Mouse (Mus musculus): ENCODE results near the gene Tmem255b.

Gene Tmem255b

DNA sequence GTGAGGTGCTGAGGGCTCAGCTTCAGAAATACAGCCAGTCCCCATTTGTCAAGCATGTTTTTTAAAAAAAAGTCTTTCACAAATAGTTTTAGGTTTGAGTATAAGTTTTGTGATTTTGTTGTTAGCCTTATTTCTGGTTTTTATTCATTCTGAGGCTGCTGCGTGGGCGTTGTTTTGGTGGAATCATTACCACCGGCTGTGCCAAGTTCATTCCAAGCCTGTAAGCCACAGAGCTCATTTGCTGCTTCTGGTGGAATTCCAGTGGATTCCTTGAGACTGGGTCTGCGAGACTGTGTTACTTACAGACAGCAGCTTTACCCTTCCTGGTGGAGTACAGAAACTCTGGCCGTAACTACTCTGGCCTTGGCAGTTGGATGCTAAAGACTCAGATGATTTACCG is 11.5 kb downstream of the Tmem255b start:
- DNase-seq (ENCODE audit: low spot score in 2 of 2), result no peak

DNA sequence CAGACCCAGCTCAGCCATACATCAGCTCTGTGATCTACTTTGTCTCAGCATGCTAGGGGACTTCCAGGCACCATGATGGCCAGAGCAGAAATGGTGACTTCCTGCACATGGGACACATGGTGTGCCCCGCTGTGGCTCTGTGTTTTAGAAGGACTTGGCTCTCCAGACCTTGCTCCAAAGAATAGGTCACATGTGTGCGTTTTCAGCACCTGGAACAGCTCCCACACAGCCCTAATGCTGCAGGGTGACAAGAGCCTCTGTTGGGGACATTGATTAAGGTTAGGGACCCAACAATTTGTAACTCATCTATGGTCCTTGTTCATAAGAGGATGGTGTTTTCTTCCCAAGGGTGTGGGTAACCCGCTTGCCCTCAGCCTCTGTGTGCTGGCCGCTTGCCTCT is 13.2 kb downstream of the Tmem255b start:
- no peak for DNase-seq (ENCODE audit: low spot score in 2 of 2)

DNA sequence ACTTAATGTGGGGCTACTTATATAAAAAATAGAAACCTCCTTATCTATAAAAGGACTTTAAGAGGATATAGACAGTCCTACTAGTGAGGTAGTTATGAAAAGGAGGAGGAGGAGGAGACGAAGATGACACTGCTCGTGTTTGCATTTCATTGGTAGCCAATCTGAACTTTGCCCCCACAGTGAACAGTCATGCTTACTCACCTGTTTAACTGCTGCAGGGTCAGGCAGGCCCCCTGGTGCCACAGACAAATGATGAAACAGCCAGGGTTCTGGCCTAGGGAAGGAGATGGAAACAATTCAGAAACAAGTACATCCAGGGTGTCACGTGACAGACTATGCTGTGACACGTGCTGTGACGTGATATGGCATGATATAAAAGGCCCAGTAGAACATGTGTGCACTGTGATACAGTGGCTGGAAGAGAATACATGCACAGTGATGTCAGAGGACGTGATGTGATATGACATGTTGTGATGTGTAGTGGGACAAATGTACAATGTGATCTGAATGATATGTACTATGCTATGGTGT is 16.8 kb downstream of the Tmem255b start:
- DNase-seq (ENCODE audit: low spot score in 2 of 2), result no peak

GRCm38 (mm10) chr8:13454341-13455113 is 19.5 kb downstream of the Tmem255b start:
- DNase-seq (ENCODE audit: low spot score in 2 of 2), result no peak

- DNase-seq (ENCODE audit: low spot score in 2 of 2), result no peak
Observed at GRCm38 (mm10) chr8:13455295-13455694, 20.3 kb downstream of the Tmem255b start.

DNA sequence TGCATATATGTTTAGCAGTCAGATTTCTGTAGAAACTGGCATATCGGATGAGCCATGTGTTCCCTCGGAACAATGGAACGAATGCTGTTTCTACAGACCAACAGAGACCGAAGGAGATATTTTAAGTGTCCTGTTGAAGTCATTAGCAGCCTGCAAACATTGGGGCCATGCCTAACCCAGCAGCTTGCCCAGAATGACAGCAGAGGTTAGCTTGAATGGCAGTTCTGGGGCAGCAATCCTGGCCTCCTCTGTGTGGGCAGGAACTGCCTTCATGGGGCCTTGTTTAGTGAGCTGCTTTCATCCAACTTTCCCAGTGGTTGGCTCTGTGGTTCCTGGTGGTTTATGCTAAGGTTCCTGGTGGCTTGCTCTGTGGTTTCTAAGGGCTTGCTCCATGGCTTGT is 24.4 kb downstream of the Tmem255b start:
- DNase-seq (ENCODE audit: low spot score in 2 of 2), result no peak

DNA sequence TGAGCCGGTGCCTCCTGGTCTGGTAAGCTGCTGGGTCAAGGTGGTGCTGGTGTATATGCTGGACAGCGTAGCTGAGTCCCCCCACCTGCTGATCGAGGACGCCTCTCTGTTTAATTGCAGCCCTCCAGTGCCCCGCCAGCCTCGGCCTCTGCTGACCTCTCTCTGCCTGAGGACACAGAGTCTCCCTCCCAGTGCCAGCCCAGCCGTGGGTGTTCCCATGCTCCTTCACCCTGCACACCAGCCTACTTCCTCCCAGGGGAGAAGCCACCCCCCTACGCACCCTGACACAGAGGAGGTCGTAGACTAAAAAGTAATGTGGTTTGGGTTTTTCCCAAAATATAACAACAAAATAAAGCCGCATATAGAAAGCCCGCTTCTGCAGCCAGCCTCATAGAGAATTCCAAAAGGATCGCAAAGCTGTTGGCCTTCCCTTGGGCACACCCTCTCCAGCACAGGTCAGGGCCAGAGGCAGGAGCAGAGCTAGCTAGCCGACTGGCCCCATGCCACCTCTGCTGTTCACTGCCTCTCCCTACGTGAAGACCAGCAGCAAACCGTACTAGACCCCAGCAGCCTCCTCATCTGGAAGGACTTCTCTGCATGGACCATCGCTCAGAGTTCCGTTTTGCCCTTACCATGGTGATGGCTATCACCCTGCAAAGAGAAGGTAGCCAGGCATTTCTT is 26.2 kb downstream of the Tmem255b start:
- no peak for DNase-seq (ENCODE audit: low spot score in 2 of 2)

DNA sequence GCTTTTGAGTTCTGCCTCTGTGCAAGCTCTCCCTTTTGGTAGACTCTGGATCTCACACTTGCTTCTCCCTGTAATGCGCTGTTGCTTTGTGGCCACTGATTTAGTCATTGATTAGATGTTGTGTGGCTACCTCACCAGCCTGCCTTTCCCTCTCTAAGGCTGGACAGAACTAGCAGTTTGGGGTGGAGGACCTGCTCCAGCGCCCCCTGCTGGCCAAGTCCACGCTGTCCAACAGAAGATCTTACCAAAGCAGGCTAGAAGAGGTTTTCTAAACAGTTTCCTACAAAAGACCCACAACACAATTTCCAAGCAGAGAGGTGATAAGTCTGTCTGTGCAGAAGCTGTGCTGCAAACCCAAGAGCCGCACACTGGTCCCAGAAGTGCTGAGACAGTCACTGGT is 26.9 kb downstream of the Tmem255b start:
- peak; percentile 58 to 79 for DNase-seq (ENCODE audit: low spot score in 2 of 2)

- DNase-seq (ENCODE audit: low spot score in 2 of 2), result peak in 1 of 2 experiments; percentile 47
Observed at GRCm38 (mm10) chr8:13462392-13462791, 27.4 kb downstream of the Tmem255b start.

GRCm38 (mm10) chr8:13465324-13465723 is 30.3 kb downstream of the Tmem255b start:
- no peak for DNase-seq (ENCODE audit: low spot score in 2 of 2)

GRCm38 (mm10) chr8:13466989-13467388 is 32.0 kb downstream of the Tmem255b start:
- no peak for DNase-seq (ENCODE audit: low spot score in 2 of 2)

GRCm38 (mm10) chr8:13468737-13469136 is 33.7 kb downstream of the Tmem255b start:
- no peak for DNase-seq (ENCODE audit: low spot score in 2 of 2)

GRCm38 (mm10) chr8:13471484-13471883 is 36.5 kb downstream of the Tmem255b start:
- no peak for DNase-seq (ENCODE audit: low spot score in 2 of 2)

- no peak for DNase-seq (ENCODE audit: low spot score in 2 of 2)
Observed at GRCm38 (mm10) chr8:13472284-13472683, 37.3 kb downstream of the Tmem255b start.

DNA sequence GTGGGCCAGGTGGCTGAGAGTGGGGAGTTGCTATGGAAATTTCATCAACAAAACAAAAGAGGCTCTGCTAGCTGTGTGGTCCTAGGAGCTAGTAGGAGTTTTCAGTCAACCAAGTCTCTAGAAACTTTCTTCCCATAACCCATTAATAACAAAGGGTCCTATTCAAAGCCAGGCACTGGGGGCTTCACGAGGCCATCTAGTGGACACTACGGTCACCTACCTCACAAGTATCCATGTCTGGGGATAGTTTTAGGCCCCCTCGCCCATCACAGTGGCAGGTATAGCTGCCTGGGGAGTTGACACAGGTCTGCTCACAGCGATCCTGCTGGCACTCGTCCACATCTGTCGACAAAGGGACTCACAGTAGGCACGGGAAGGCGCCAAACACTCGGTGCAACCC is 40.9 kb downstream of the Tmem255b start:
- DNase-seq (ENCODE audit: low spot score in 2 of 2), result no peak

DNA sequence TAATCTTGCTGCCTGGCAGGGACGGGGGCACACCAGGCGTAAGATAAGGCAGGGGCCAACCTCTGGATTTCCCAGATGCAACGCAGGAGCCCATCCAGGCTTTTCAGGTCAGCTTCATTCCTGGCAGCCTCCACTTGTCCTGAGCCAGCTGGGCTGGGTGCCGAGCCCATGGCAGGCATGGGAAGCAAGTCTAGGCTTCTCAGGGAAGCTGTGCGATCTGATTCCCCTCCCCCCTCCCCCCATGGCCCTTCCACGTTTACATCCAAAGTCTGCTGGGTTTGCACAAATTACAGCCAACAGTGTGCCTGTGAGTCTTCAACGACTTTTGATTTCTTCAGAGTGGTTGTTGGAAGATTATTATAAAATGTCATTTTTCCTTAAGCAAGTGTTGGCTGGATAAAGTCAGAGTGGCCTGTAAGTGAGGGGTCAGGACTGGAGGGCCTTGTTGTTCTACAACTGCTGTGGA is 46.1 kb downstream of the Tmem255b start:
- no peak for DNase-seq (ENCODE audit: low spot score in 2 of 2)

GRCm38 (mm10) chr8:13481596-13481995 is 46.6 kb downstream of the Tmem255b start:
- no peak for DNase-seq (ENCODE audit: low spot score in 2 of 2)

DNA sequence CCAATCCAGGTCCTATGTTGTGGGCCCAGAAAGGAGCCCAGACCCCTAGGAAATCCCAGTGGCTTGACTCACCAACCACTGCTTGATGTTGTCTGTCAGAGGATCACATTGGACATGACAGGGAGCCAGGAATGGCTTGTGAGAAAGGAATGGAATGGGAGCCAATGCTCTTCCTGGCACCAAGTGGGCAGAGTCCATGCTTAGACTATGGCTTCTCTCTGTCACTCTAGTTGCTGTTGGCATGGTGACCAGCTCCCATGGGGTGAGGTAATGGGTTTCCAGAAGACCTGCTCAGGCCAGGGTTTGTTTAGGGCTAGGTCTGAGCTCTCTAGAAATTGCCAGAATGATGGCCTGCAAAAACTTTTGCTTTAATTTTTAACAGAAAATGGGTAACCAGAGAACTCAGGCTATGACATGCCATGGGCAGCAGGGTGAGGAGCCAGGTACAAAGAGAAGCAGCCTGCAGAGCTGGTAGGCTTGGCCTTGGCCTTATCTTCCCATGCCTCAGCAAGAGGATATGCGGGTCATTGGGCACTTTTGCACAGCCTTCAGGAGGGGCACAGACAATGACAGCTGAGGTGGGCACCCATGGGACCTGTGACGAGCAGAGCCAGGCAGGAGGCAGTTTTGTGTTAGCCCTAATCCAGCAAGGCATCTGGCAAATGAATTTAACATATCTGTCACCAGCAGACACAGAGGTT is 47.3 kb downstream of the Tmem255b start:
- DNase-seq (ENCODE audit: low spot score in 2 of 2), result no peak

DNA sequence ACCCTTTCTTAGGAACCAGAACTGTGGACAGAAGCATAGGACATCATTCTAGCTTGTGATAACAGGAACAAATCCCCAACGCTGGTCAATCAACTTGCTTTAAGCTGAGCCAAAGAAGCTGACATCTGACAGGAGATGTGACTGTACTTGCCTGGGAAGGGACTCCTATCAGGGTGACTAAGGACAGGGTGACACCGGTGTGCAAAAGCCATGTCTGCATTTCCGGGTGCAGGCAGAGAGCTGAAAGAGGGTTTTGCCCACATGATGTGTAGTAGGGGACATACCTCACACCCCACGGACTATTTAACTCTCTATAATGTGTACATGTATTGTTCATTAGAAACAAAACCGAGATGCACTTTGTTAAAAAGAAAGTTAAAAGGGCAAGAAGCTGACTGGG is 48.2 kb downstream of the Tmem255b start:
- no peak for DNase-seq (ENCODE audit: low spot score in 2 of 2)

GRCm38 (mm10) chr8:13489351-13489750 is 54.4 kb downstream of the Tmem255b start:
- DNase-seq (ENCODE audit: low spot score in 2 of 2), result no peak

DNA sequence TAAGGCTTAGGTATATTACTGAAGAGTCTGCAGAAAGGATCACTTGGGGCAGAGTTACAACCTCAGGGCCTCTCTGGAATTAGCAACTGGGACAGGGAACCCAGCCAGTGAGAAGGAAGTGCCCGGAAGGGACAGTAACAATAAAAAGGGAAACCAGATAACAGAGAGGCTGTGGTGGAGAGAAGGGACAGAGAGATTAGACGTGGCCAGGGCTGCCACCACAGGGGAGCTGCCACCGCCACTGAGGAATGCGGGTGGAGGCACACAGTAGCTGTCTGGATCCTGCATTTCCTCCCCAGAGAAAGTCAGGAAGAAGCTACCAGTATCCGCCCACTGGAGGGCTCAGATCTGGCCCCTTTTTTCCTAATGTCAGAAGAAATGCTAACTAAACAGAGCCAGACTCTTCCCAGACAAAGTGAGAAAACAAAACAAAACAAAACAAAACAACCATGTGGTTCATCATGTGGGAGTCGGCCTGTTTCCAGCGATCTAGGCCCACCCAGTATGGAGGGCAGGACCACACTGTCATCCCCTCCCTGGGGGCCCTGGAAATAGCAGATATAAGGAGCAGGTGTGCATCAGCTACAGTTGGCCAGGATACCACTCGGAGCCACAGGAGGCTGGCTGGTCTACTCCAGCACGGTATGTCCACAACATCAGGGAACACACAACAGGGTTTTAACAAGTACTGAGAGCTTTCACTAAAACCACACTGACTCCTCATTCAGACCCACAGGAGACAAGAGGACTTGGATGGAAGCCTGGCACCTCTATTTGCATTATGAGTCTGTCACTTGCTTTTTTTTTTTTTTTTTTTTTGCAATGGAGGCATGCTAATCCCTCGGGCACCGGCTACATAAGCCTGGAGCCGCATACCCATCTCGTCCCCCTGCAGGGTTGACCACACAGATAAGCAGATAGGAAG is 55.3 kb downstream of the Tmem255b start:
- no peak for DNase-seq (ENCODE audit: low spot score in 2 of 2)
